In genomic region chr3:80665105-80665504, GRCm38 (mm10) we compare ENCODE assay signal across 22 mouse cellular contexts.
DNase-seq lines count a peak whose midpoint lies in the region; ATAC-seq and TF ChIP-seq lines count a peak whose summit lies in the region.
"Had no signal": no experiment of that assay in that cellular context is flagged by ENCODE, and none has a peak within 500 bp of the region (broad histone marks: within the 10 kb centered on the region; RNA-seq: fewer than 3 reads in every experiment).

No protein-coding gene starts in this region.

- H3K4me3 ChIP-seq in hindbrain, postnatal 0 days (ENCODE audit: low read length): no peak overlapping the region
- H3K4me3 ChIP-seq in hindbrain, embryonic 13.5 days: no peak overlapping the region
- H3K4me3 ChIP-seq in midbrain, embryonic 16.5 days (ENCODE audit: low read depth, low read length): no peak overlapping the region
- no peak overlapping the region for H3K4me3 ChIP-seq in midbrain, embryonic 14.5 days (replicated peaks; ENCODE audit: low read depth, low read length)
- H3K4me3 ChIP-seq: forebrain, embryonic 10.5 days; forebrain, embryonic 13.5 days; heart, adult 2 months; heart, embryonic 10.5 days; heart, embryonic 13.5 days; hindbrain, embryonic 12.5 days had no signal

- peak; percentile 58; the same call in 1 of the 2 replicates for ATAC-seq in hindbrain, postnatal 0 days
- no peak for ATAC-seq in hindbrain, embryonic 13.5 days (ENCODE audit: low FRiP score)
- no peak for ATAC-seq in midbrain, embryonic 16.5 days
- no peak for ATAC-seq in midbrain, embryonic 14.5 days (ENCODE audit: low FRiP score, low TSS enrichment)
- ATAC-seq: activated CD4-positive, CD25-positive, alpha-beta regulatory T cell, adult 4 months; forebrain, embryonic 13.5 days; forebrain, embryonic 16.5 days had no signal

- no peaks in the 10 kb centered on the region for H3K27me3 ChIP-seq in hindbrain, postnatal 0 days (ENCODE audit: insufficient read depth, low read length)
- no peaks in the 10 kb centered on the region for H3K27me3 ChIP-seq in hindbrain, embryonic 13.5 days
- H3K27me3 ChIP-seq in midbrain, embryonic 16.5 days (ENCODE audit: control insufficient read depth, insufficient read depth, low read depth, low read length): no peaks in the 10 kb centered on the region
- H3K27me3 ChIP-seq in midbrain, embryonic 14.5 days (ENCODE audit: control insufficient read depth, insufficient read depth, low read length): no peaks in the 10 kb centered on the region
- H3K27me3 ChIP-seq: forebrain, embryonic 13.5 days; heart, embryonic 13.5 days; hindbrain, embryonic 12.5 days had no signal

- H3K9ac ChIP-seq in hindbrain, postnatal 0 days (replicated peaks; ENCODE audit: low read length): no peak overlapping the region
- H3K9ac ChIP-seq in hindbrain, embryonic 13.5 days: no peak overlapping the region
- no peak overlapping the region for H3K9ac ChIP-seq in midbrain, embryonic 16.5 days (ENCODE audit: low read depth, low read length)
- H3K9ac ChIP-seq in midbrain, embryonic 14.5 days (replicated peaks; ENCODE audit: low read length): no peak overlapping the region
- H3K9ac ChIP-seq: forebrain, embryonic 13.5 days; heart, embryonic 13.5 days; hindbrain, embryonic 12.5 days had no signal

- no peaks in the 10 kb centered on the region for H3K4me1 ChIP-seq in hindbrain, postnatal 0 days (ENCODE audit: insufficient read depth, low read length)
- H3K4me1 ChIP-seq in hindbrain, embryonic 13.5 days (replicated peaks): no peaks in the 10 kb centered on the region
- H3K4me1 ChIP-seq in midbrain, embryonic 16.5 days (ENCODE audit: control insufficient read depth, insufficient read depth, low read length): peaks cover 3% of the 10 kb centered on the region; the same call in 1 of the 2 replicates
- no peaks in the 10 kb centered on the region for H3K4me1 ChIP-seq in midbrain, embryonic 14.5 days (ENCODE audit: control insufficient read depth, insufficient read depth, low read length)
- H3K4me1 ChIP-seq: forebrain, embryonic 10.5 days; forebrain, embryonic 13.5 days; heart, embryonic 10.5 days; heart, embryonic 13.5 days; hindbrain, embryonic 12.5 days had no signal

- WGBS in hindbrain, postnatal 0 days: 42% methylated on average over 5 of the region's 5 CpGs
- 58% methylated on average over 5 of the region's 5 CpGs for WGBS in hindbrain, embryonic 13.5 days
- WGBS in midbrain, embryonic 16.5 days: 54% methylated on average over 5 of the region's 5 CpGs
- WGBS in midbrain, embryonic 14.5 days: 70% methylated on average over 5 of the region's 5 CpGs

- no peaks in the 10 kb centered on the region for H3K36me3 ChIP-seq in hindbrain, postnatal 0 days (ENCODE audit: insufficient read depth, low read length)
- no peaks in the 10 kb centered on the region for H3K36me3 ChIP-seq in hindbrain, embryonic 13.5 days
- no peaks in the 10 kb centered on the region for H3K36me3 ChIP-seq in midbrain, embryonic 16.5 days (ENCODE audit: control insufficient read depth, insufficient read depth, low read length)
- H3K36me3 ChIP-seq in midbrain, embryonic 14.5 days (ENCODE audit: control insufficient read depth, insufficient read depth, low read length): no peaks in the 10 kb centered on the region
- H3K36me3 ChIP-seq: forebrain, embryonic 10.5 days; heart, embryonic 10.5 days; heart, embryonic 13.5 days; hindbrain, embryonic 12.5 days had no signal

- no peaks in the 10 kb centered on the region for H3K9me3 ChIP-seq in hindbrain, postnatal 0 days (ENCODE audit: low read length)
- H3K9me3 ChIP-seq in hindbrain, embryonic 13.5 days: no peaks in the 10 kb centered on the region
- no peaks in the 10 kb centered on the region for H3K9me3 ChIP-seq in midbrain, embryonic 16.5 days (replicated peaks; ENCODE audit: control insufficient read depth, low read length, poor library complexity, severe bottlenecking)
- H3K9me3 ChIP-seq in midbrain, embryonic 14.5 days (ENCODE audit: control insufficient read depth, low read length): no peaks in the 10 kb centered on the region
- H3K9me3 ChIP-seq: forebrain, embryonic 10.5 days; forebrain, embryonic 13.5 days; heart, embryonic 10.5 days; heart, embryonic 13.5 days; hindbrain, embryonic 12.5 days had no signal

- H3K4me2 ChIP-seq in hindbrain, postnatal 0 days (ENCODE audit: low read depth, low read length): no peak overlapping the region
- no peak overlapping the region for H3K4me2 ChIP-seq in hindbrain, embryonic 13.5 days
- H3K4me2 ChIP-seq in midbrain, embryonic 16.5 days (ENCODE audit: low read length): no peak overlapping the region
- H3K4me2 ChIP-seq in midbrain, embryonic 14.5 days (ENCODE audit: low read length): no peak overlapping the region
- H3K4me2 ChIP-seq: forebrain, embryonic 13.5 days; heart, embryonic 13.5 days; hindbrain, embryonic 12.5 days had no signal

- no peak overlapping the region; the same call in 1 of the 2 replicates for H3K27ac ChIP-seq in hindbrain, postnatal 0 days
- H3K27ac ChIP-seq in hindbrain, embryonic 13.5 days: no peak overlapping the region
- peak overlapping the region; percentile 33; the same call in 1 of the 2 replicates for H3K27ac ChIP-seq in midbrain, embryonic 16.5 days (ENCODE audit: low read length)
- no peak overlapping the region for H3K27ac ChIP-seq in midbrain, embryonic 14.5 days (replicated peaks; ENCODE audit: low read depth, low read length)
- H3K27ac ChIP-seq: forebrain, embryonic 10.5 days; forebrain, embryonic 13.5 days; heart, adult 2 months; heart, embryonic 10.5 days; heart, embryonic 13.5 days; hindbrain, embryonic 12.5 days had no signal

- peak; percentile 63 to 77 for DNase-seq in cerebellum, postnatal 10 days
- DNase-seq in cerebellum, adult 9-10 months: no peak
- peak; percentile 44 for DNase-seq in hindbrain, postnatal 0 days (ENCODE audit: low spot score)
- DNase-seq in midbrain, embryonic 14.5 days: no peak
- DNase-seq: adrenal gland, adult 8-10 months; adrenal gland, postnatal 25 days; cerebellum, adult 18-20 months; cerebellum, adult 9-11 months; gastrocnemius, postnatal 10 days; gastrocnemius, postnatal 36 days; heart, adult 2 months; heart, postnatal 14 days; heart, postnatal 4 days had no signal

- TF ChIP-seq CTCF in hindbrain, postnatal 0 days (IDR thresholded peaks at IDR 0.05; ENCODE audit: low read depth): no peak

Comparison
In these comparisons a context has a peak if more than half of its experiments do, and no peak if none do; other contexts are left out.
1. DNase-seq: peak in cerebellum, postnatal 10 days (2 of 2) and hindbrain, postnatal 0 days (single experiment); none in cerebellum, adult 9-10 months (single experiment) and midbrain, embryonic 14.5 days (single experiment).